Mouse (Mus musculus) myocyte (in vitro differentiated cells): ENCODE results near the gene Chrnd.

Experiments
- CEBPB ChIP-seq: IDR thresholded peaks from 2 replicates; pipeline ENCODE4 v1.6.1; 2011; ENCODE audit warnings: mild to moderate bottlenecking, moderate library complexity; ENCODE audit not compliant: poor library complexity, insufficient read depth, severe bottlenecking
- MAX ChIP-seq: IDR thresholded peaks from one replicate; pipeline ENCODE4 v1.6.1; 2011; ENCODE audit warnings: low read depth, mild to moderate bottlenecking, control low read depth
- MYOD1 ChIP-seq, 3 experiments: IDR thresholded peaks; one replicate each; pipeline ENCODE4 v1.6.1; 2011; ENCODE audit warnings: control low read depth in 2 of 3, low read depth in 2 of 3, mild to moderate bottlenecking in 2 of 3, moderate library complexity in 1 of 3; ENCODE audit not compliant: insufficient read length in 2 of 3, control insufficient read depth in 1 of 3
- POLR2A ChIP-seq: IDR thresholded peaks from one replicate; pipeline ENCODE4 v1.6.1; 2011; ENCODE audit warnings: low read depth, mild to moderate bottlenecking, control low read depth, moderate library complexity; ENCODE audit not compliant: insufficient read length
- POLR2AphosphoS2 ChIP-seq: IDR thresholded peaks from one replicate; pipeline ENCODE4 v1.6.1; 2011; ENCODE audit warnings: low read depth, control low read depth; ENCODE audit not compliant: insufficient read length
- TCF12 ChIP-seq: IDR thresholded peaks from one replicate; pipeline ENCODE4 v1.6.1; 2011; ENCODE audit warnings: mild to moderate bottlenecking, control low read depth; ENCODE audit not compliant: poor library complexity, insufficient read depth, severe bottlenecking
- TCF3 ChIP-seq: IDR thresholded peaks from one replicate; pipeline ENCODE4 v1.6.1; 2011; ENCODE audit warnings: low read depth, control low read depth; ENCODE audit not compliant: insufficient read length
- USF1 ChIP-seq: IDR thresholded peaks from one replicate; pipeline ENCODE4 v1.6.1; 2011; ENCODE audit warnings: low read depth, mild to moderate bottlenecking, control low read depth, moderate library complexity

DNA sequence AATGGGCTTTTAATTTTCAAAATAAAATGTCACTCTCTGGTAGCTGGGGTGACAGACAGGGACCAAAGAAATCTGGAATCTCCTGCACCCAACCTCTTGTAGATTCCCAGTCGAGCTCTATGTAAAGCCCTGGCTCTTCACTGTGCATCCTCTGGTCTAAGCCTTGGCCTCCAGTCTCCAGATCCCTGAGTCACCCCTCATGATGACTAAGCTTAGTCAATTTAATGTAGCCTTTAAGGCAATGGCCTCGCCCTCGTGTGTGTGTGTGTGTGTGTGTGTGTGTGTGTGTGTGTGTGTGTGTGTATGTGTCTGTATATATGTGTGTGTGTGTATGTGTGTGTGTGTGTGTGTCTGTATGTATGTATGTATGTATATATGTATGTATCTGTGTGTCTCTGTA, 31.0 kb upstream of the Chrnd start:
- TF ChIP-seq POLR2A = no peak
- no peak for TF ChIP-seq POLR2AphosphoS2
- no peak for TF ChIP-seq CEBPB
- TF ChIP-seq USF1 = no peak
- TF ChIP-seq MAX = no peak
- no peak for TF ChIP-seq MYOD1 (IDR thresholded peaks at IDR 0.05; ENCODE audit: control insufficient read depth in 1 of 3, insufficient read length in 2 of 3, low read depth in 2 of 3)
- TF ChIP-seq TCF3 = no peak
- TF ChIP-seq TCF12 = no peak
